Mouse (Mus musculus) G1E (cell line): ENCODE data around the gene Olfr655. TPM values are rescaled to one million over a fixed set of nuclear protein-coding genes. Genes with fewer than 3 reads are reported as not detected.

Experiments used
- ATAC-seq: 2 replicates; pipeline ENCODE4 v1.8.0; 2016; ENCODE audit warnings: mild to moderate bottlenecking; ENCODE audit not compliant: insufficient number of reproducible peaks, poor library complexity, low FRiP score, severe bottlenecking; ENCODE audit errors: extremely low read depth
- DNase-seq: peaks from one replicate; pipeline ENCODE4 v3.0.0; 2012; ENCODE audit warnings: low spot score
- H3K27me3 ChIP-seq: 2 replicates; pipeline ENCODE4 v1.6.1; 2012; ENCODE audit warnings: mild to moderate bottlenecking, low read length, inconsistent platforms; ENCODE audit not compliant: insufficient read depth
- H3K36me3 ChIP-seq: replicated peaks from 2 replicates; pipeline ENCODE3; 2012; ENCODE audit warnings: mild to moderate bottlenecking, inconsistent platforms
- H3K4me1 ChIP-seq: 2 replicates; pipeline ENCODE4 v1.6.1; 2012; ENCODE audit warnings: low read depth, low read length, inconsistent platforms, mixed read lengths; ENCODE audit not compliant: insufficient read depth
- H3K4me3 ChIP-seq: 2 replicates; pipeline ENCODE4 v1.5.1; 2012; ENCODE audit warnings: low read depth, mild to moderate bottlenecking, inconsistent platforms, low read length, moderate library complexity, mixed read lengths
- H3K9me3 ChIP-seq: replicated peaks from 2 replicates; pipeline ENCODE4 v1.6.1; 2012; ENCODE audit warnings: inconsistent platforms
- CTCF ChIP-seq: IDR thresholded peaks from 2 replicates; pipeline ENCODE4 v1.5.1; 2012; ENCODE audit warnings: low read depth, low read length, inconsistent platforms, mixed read lengths
- GATA1 ChIP-seq: IDR thresholded peaks from 2 replicates; pipeline ENCODE4 v1.6.1; 2012; ENCODE audit warnings: borderline replicate concordance, low read length, inconsistent platforms, mixed read lengths
- GATA2 ChIP-seq: IDR thresholded peaks from 2 replicates; pipeline ENCODE4 v1.6.1; 2012; ENCODE audit warnings: low read depth, low read length, inconsistent platforms, borderline replicate concordance
- POLR2AphosphoS5 ChIP-seq: IDR thresholded peaks from 2 replicates; pipeline ENCODE4 v1.6.1; 2012; ENCODE audit warnings: low read depth, low read length, inconsistent platforms; ENCODE audit not compliant: insufficient replicate concordance
- TAL1 ChIP-seq: conservative IDR thresholded peaks from 2 replicates; pipeline ENCODE4 v1.6.1; 2012; ENCODE audit warnings: low read depth, low read length, inconsistent platforms, mixed read lengths
- polyA plus RNA-seq: library from polyadenylated mRNA; stranded (reverse); fragments of >175 nt; gene quantifications from 2 replicates; pipeline ENCODE4 v1.2.3, GENCODE M21; 2012
- total RNA-seq, 2 experiments: library from RNA; stranded (forward) in 1 of 2; stranded (reverse) in 1 of 2; fragments of 200-1000 nt in 1 of 2; fragments of >200 nt in 1 of 2; fragmentation: Nextera tagmentation in 1 of 2; gene quantifications; 2 replicates each; pipeline ENCODE4 v1.2.3; 2014 to 2017

Olfr655 gene
- total and polyA plus RNA-seq, 3 experiments = 0.33 TPM; not detected in 2

GRCm38 (mm10) chr7:104588274-104588673 is 13.3 kb downstream of the Olfr655 start:
- peaks cover 3% of the 10 kb centered on the region; the same call in 1 of the 2 replicates for H3K27me3 ChIP-seq
- no peak overlapping the region for H3K4me3 ChIP-seq
- H3K36me3 ChIP-seq = no peaks in the 10 kb centered on the region
- no peak for ATAC-seq
- no peak for TF ChIP-seq TAL1
- TF ChIP-seq GATA1 = no peak
- no peak for TF ChIP-seq GATA2
- no peaks in the 10 kb centered on the region for H3K4me1 ChIP-seq
- no peak for DNase-seq
- H3K9me3 ChIP-seq = no peaks in the 10 kb centered on the region

DNA sequence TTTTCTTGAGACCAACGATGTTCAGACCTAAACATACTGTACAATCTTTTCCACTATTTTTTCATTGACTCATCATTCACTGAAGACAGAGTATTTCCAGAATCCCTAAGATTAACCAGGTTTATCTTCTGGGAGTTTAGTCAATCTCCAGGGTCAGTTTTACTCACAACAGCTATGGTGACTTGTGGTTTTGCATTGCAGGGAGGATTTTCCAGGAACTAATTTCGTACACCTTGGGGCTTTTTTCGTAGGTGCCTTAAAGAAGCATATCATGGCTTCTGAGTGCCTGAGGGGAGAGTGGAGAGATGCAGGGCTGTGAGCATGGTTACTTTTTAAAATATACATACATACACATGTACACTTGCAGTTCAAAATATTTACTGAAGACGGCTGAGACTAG is 14.9 kb downstream of the Olfr655 start, which contains the start of gene Olfr654:
TSS of gene Olfr654 (plus strand) at position 301 of the 400 bp plus-strand sequence.
- Histone ChIP-seq H3K36me3 (no peaks in the 10 kb centered on the region), H3K27me3 (peaks cover 3% of the 10 kb centered on the region; the same call in 1 of the 2 replicates), H3K4me1 (no peaks in the 10 kb centered on the region), H3K9me3 (no peaks in the 10 kb centered on the region), H3K4me3 (no peak within 1 kb of the TSS)
- no peak for ATAC-seq
- no peak for TF ChIP-seq POLR2AphosphoS5
- no peak for TF ChIP-seq TAL1
- no peak for TF ChIP-seq CTCF
- TF ChIP-seq GATA2 = no peak
- no peak for TF ChIP-seq GATA1
- no peak for DNase-seq

DNA sequence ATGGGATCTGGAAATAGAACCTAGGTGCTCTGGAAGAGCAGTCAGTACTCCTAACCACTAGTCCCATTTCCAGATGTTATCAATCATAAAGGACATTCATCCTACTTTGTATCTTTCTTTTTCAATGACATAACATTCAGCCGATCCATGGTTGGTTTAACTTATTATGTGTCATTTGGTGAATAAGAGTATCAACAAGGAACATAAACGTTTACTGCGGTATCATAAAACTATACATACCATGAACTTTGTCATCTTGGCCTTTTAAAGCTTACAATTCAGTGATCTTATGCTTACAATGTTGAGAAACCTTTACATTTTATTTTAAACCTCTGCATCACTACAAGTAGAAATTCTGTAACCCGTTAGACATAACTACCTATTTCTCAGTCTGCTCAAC is 20.1 kb downstream of the Olfr655 start:
- Histone ChIP-seq H3K4me1 (no peaks in the 10 kb centered on the region), H3K4me3 (no peak overlapping the region), H3K27me3 (no peaks in the 10 kb centered on the region), H3K9me3 (no peaks in the 10 kb centered on the region), H3K36me3 (no peaks in the 10 kb centered on the region)
- TF ChIP-seq TAL1 (no peak), POLR2AphosphoS5 (no peak), GATA2 (no peak), GATA1 (no peak), CTCF (no peak)
- DNase-seq = no peak
- ATAC-seq = no peak

GRCm38 (mm10) chr7:104580846-104581245 is 20.7 kb downstream of the Olfr655 start:
- DNase-seq (no peak), ATAC-seq (no peak)
- Histone ChIP-seq H3K27me3 (no peaks in the 10 kb centered on the region), H3K4me1 (no peaks in the 10 kb centered on the region), H3K9me3 (no peaks in the 10 kb centered on the region), H3K4me3 (no peak overlapping the region), H3K36me3 (no peaks in the 10 kb centered on the region)
- TF ChIP-seq TAL1 (no peak), GATA1 (no peak), CTCF (no peak), GATA2 (no peak), POLR2AphosphoS5 (no peak)

DNA sequence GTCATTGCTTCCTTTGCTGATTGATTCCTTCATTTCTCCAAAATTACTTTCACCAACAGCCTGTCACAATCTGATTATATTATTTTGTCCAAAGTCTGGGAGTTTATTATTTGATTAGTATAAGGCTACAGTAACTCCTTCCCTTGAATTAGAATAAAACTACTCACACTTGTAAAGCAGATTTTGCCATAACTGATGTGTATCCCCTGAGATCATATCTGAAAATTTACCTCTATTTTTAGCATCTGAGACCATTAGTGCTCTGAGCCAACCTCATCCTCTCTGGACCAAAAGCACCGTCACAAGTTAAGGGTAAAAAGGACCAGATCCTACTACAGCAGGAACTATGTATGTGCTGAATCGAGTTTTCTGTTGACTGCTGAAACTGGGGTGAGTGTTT is 24.6 kb downstream of the Olfr655 start, which contains the start of gene Olfr653:
TSS of gene Olfr653 (plus strand) at position 301 of the 400 bp plus-strand sequence.
- H3K4me1 ChIP-seq = no peaks in the 10 kb centered on the region
- no peak for TF ChIP-seq GATA2
- TF ChIP-seq CTCF = no peak
- no peak for TF ChIP-seq POLR2AphosphoS5
- no peak for TF ChIP-seq TAL1
- no peak for TF ChIP-seq GATA1
- DNase-seq (no peak), ATAC-seq (no peak)
- no peaks in the 10 kb centered on the region for H3K36me3 ChIP-seq
- H3K27me3 ChIP-seq = no peaks in the 10 kb centered on the region
- no peaks in the 10 kb centered on the region for H3K9me3 ChIP-seq
- no peak within 1 kb of the TSS for H3K4me3 ChIP-seq

DNA sequence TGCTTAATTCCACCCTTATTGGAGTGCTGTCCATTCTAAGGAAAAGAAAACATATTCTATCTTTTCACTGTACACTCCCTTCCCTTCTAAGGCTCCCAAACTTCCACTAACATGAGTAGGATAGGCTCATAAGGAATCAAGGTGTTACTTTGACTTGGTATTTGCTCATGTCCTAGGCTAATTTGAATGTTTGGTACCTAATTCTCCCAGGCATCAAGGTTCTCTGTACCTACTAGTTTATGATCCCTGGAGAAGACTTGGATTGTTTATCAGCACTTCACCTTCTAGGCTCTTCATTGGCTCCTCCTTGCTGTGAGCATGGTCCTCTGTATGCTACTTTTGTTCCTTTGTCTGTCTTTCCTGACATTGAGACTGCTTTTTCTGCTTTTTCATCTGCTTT is 41.0 kb downstream of the Olfr655 start, which contains the start of gene Olfr652:
TSS of gene Olfr652 (plus strand) at position 301 of the 400 bp plus-strand sequence.
- Histone ChIP-seq H3K4me1 (no peaks in the 10 kb centered on the region), H3K9me3 (no peaks in the 10 kb centered on the region)
- no peak for ATAC-seq

More for the DNA sequence above, 41.0 kb downstream of the Olfr655 start, which contains the start of gene Olfr652:
- Histone ChIP-seq H3K27me3 (no peaks in the 10 kb centered on the region), H3K36me3 (no peaks in the 10 kb centered on the region), H3K4me3 (no peak within 1 kb of the TSS)
- TF ChIP-seq POLR2AphosphoS5 (no peak), CTCF (no peak), GATA1 (no peak), GATA2 (no peak), TAL1 (no peak)
- DNase-seq = no peak
